Mouse (Mus musculus): ENCODE measurements around the gene Pcp4.

GRCm38 (mm10) chr16:96460788-96461187 lies 6.6 kb upstream of the Pcp4 start:
- TF ChIP-seq CTCF (IDR thresholded peaks at IDR 0.05; ENCODE audit: control insufficient read depth, insufficient read depth, insufficient replicate concordance, low read depth, low read length) = no peak
- TF ChIP-seq POLR2A (IDR thresholded peaks at IDR 0.05; ENCODE audit: control insufficient read depth, low read depth, low read length) = no peak

Measured in testis, adult 2 months (tissue).